Mouse (Mus musculus): ENCODE results near the gene Pmm1. TPM values are rescaled to one million over a fixed set of nuclear protein-coding genes. Genes with fewer than 3 reads are reported as not detected.

Gene Pmm1
- total RNA-seq, 2 experiments from 2014 or later = 30.5 to 90.7 TPM

Other genes starting within 250 kb of the Pmm1 start
- 34.9 and 35.7 TPM in 2 replicates for gene Zc3h7b, start 215.9 kb downstream of the Pmm1 start, total RNA-seq (2014; fragmentation: Nextera tagmentation)
- gene Zc3h7b, start 215.9 kb downstream of the Pmm1 start, total RNA-seq (2017) = 19.2 and 22.4 TPM in 2 replicates
- gene Rangap1, start 215.4 kb downstream of the Pmm1 start, total RNA-seq (2014; fragmentation: Nextera tagmentation) = 84.8 and 93.4 TPM in 2 replicates
- gene Rangap1, start 215.4 kb downstream of the Pmm1 start, total RNA-seq (2017) = 111 and 144 TPM in 2 replicates
- gene Tef, start 158.5 kb downstream of the Pmm1 start, total RNA-seq (2014; fragmentation: Nextera tagmentation) = 10.9 and 13.2 TPM in 2 replicates
- gene Tef, start 158.5 kb downstream of the Pmm1 start, total RNA-seq (2017) = 12.7 and 14.4 TPM in 2 replicates
- gene Tob2, start 102.1 kb downstream of the Pmm1 start, total RNA-seq (2014; fragmentation: Nextera tagmentation) = 22.4 and 32.1 TPM in 2 replicates
- gene Tob2, start 102.1 kb downstream of the Pmm1 start, total RNA-seq (2017) = 11.7 and 20.4 TPM in 2 replicates
- 203 and 208 TPM in 2 replicates for gene Phf5a, start 89.0 kb downstream of the Pmm1 start, total RNA-seq (2014; fragmentation: Nextera tagmentation)
- gene Phf5a, start 89.0 kb downstream of the Pmm1 start, total RNA-seq (2017) = 131 and 142 TPM in 2 replicates
- gene Aco2, start 88.6 kb downstream of the Pmm1 start, total RNA-seq (2014; fragmentation: Nextera tagmentation) = 162 and 178 TPM in 2 replicates
- 171 and 185 TPM in 2 replicates for gene Aco2, start 88.6 kb downstream of the Pmm1 start, total RNA-seq (2017)
- gene Polr3h, start 34.7 kb downstream of the Pmm1 start, total RNA-seq (2014; fragmentation: Nextera tagmentation) = 46.2 and 57.3 TPM in 2 replicates
- gene Polr3h, start 34.7 kb downstream of the Pmm1 start, total RNA-seq (2017) = 47.7 and 59.5 TPM in 2 replicates
- not detected in 2 replicates for gene Csdc2, start 24.2 kb downstream of the Pmm1 start, total RNA-seq (2014; fragmentation: Nextera tagmentation)
- gene Csdc2, start 24.2 kb downstream of the Pmm1 start, total RNA-seq (2017) = not detected in 2 replicates
- not detected in 2 replicates for gene 1700029P11Rik, start 19.6 kb upstream of the Pmm1 start, total RNA-seq (2014; fragmentation: Nextera tagmentation)
- not detected in 2 replicates for gene 1700029P11Rik, start 19.6 kb upstream of the Pmm1 start, total RNA-seq (2017)
- 120 and 143 TPM in 2 replicates for gene Xrcc6, start 26.9 kb upstream of the Pmm1 start, total RNA-seq (2014; fragmentation: Nextera tagmentation)
- gene Xrcc6, start 26.9 kb upstream of the Pmm1 start, total RNA-seq (2017) = 379 and 524 TPM in 2 replicates
- gene Desi1, start 72.9 kb upstream of the Pmm1 start, total RNA-seq (2014; fragmentation: Nextera tagmentation) = 48.8 and 51.6 TPM in 2 replicates
- 8.0 and 22.3 TPM in 2 replicates for gene Desi1, start 72.9 kb upstream of the Pmm1 start, total RNA-seq (2017)
- 295 and 336 TPM in 2 replicates for gene Snu13, start 86.7 kb upstream of the Pmm1 start, total RNA-seq (2014; fragmentation: Nextera tagmentation)
- gene Snu13, start 86.7 kb upstream of the Pmm1 start, total RNA-seq (2017) = 286 and 307 TPM in 2 replicates
- gene 4930407I10Rik, start 98.2 kb upstream of the Pmm1 start, total RNA-seq (2014; fragmentation: Nextera tagmentation) = not detected in 2 replicates
- not detected in 2 replicates for gene 4930407I10Rik, start 98.2 kb upstream of the Pmm1 start, total RNA-seq (2017)
- not detected in 2 replicates for gene Mei1, start 109.1 kb upstream of the Pmm1 start, total RNA-seq (2014; fragmentation: Nextera tagmentation)
- gene Mei1, start 109.1 kb upstream of the Pmm1 start, total RNA-seq (2017) = not detected in 2 replicates
- gene Ccdc134, start 167.0 kb upstream of the Pmm1 start, total RNA-seq (2014; fragmentation: Nextera tagmentation) = 14.3 and 17.4 TPM in 2 replicates
- gene Ccdc134, start 167.0 kb upstream of the Pmm1 start, total RNA-seq (2017) = 11.8 and 17.4 TPM in 2 replicates
- 41.0 and 43.3 TPM in 2 replicates for gene Srebf2, start 186.3 kb upstream of the Pmm1 start, total RNA-seq (2014; fragmentation: Nextera tagmentation)
- 24.7 and 26.0 TPM in 2 replicates for gene Srebf2, start 186.3 kb upstream of the Pmm1 start, total RNA-seq (2017)